Mouse (Mus musculus): Measurements from ENCODE around the gene Rnf150. TPM values are rescaled to one million over a fixed set of nuclear protein-coding genes. Genes with fewer than 3 reads are reported as not detected.
A peak's percentile ranks its signal among the peaks of the same experiment; 100 is the strongest.

Gene Rnf150
- total RNA-seq, 2 experiments from 2014 or later: 8.8 TPM

GRCm38 (mm10) chr8:82943223-82944006 lies 80.3 kb downstream of the Rnf150 start:
- peak; percentile 12 for DNase-seq

DNA sequence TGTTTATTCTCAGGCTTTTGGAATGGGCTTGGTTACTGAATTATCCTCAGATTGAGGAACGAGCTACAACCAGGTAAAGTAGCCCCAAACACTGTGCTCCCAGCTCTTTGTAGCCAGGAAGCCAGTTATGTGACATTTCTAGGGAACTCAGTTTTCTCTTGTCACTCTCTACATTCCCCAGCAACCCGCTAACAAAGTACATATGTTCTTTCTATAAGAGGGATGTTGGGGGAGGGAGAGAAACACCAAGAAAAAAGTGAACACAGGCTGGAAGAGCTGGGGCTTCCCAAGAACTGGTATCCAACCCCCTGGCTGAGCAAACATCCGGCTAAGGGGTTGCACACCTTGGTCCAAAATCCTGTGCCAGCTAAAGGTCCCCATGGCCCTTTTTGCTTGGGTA lies 82.7 kb downstream of the Rnf150 start:
- no peak for DNase-seq

- DNase-seq: no peak
Observed at GRCm38 (mm10) chr8:82946658-82947057, 83.5 kb downstream of the Rnf150 start.

GRCm38 (mm10) chr8:82955162-82955754 lies 92.1 kb downstream of the Rnf150 start:
- DNase-seq: no peak

GRCm38 (mm10) chr8:82959491-82959890 lies 96.3 kb downstream of the Rnf150 start:
- no peak for DNase-seq

GRCm38 (mm10) chr8:82959980-82960610 lies 96.9 kb downstream of the Rnf150 start:
- no peak for DNase-seq

DNA sequence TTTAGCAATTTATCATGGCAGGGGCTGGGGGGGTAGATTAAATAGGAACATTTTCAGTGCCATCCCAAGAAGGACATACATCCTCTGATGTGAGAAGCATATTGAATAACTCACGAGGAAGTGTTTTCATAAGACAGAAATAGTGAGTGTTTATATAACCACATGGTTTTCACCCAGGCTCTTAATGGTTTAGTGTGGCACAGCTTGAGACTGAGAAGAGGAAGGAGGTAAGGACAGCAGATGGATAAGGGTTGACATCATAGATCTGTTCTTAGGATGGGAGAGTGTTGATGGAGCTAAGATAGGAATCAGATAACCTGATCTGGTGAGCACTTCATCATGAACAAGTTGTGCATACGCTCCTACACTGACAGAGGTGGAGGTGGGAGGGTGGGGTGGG lies 101.4 kb downstream of the Rnf150 start:
- no peak for DNase-seq

DNA sequence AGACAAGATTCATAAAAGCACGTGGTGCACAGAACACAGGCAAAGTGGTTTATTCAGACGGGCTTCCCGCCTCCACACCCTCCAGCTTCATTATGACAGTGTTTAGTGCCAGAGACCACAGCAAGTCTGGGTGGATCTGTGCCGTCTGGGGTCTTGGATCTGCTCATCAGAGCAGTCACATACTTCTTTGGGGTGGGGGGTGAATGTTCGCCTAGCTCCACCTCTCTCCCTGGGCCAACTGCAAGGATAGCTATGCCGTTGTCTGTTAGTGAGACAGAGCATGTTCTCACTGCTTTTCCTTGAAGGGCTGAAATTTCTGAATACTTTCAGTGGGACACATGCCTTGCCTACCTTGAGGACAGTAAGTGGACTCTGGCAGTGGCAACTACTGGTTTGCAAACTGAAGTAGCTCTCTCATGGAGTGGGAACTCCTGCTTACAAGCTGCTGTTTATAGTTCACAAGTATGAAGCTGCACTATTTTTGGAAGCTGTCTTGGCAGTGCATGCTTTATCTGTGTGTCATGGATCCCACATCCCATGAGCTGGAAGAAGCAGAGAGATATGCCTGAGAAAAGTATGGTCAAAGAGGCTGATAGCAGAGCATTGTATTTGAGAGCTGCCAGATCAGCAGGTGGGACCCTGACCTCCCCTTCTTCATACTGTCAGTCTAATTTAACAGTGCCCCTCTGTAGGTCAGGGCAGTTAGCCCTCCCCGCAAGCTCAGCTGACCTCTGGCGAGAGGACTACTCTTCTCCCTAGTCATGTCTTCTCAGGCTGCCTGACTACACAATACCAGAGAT lies 104.9 kb downstream of the Rnf150 start:
- DNase-seq: peak; percentile 37

- DNase-seq: no peak
Observed at GRCm38 (mm10) chr8:82969967-82970366, 106.8 kb downstream of the Rnf150 start.

DNA sequence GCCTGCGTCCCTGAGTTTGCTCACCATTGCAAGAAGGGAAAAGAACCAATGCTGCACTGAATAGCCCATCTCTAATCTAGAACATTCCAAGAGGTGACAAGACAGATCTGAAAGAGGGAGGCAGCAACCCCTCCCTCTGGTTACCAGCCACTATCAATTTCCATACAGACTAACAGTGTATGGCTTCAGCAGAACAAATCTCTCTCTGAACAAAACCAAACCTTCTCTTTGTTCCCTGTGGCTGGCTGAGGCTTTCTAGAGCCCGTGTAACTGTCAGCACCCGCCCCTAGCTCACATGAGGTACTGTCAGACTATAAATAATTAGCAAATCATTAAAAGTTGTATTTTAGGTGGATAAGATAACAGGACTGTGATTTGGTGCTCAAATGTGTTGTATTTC lies 109.7 kb downstream of the Rnf150 start:
- no peak for DNase-seq

DNA sequence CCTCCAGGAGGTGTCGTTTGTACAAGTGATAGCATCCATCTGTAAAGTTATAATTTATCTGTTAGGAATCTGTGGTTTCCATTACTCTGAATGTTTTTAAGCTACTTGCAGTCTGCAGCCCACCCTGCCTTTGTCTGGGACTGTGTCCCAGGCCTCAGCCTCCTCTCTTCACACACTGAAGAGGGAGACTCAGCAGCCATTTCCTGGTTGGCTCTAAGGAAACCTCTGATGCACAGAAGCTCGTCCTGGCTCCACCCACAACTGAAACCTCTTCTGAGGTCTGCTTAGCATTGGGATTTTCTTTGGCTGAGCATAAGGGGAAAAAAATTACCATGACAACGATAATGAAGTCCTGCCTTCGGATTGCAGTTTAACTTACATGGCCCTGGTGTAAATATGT lies 110.2 kb downstream of the Rnf150 start:
- no peak for DNase-seq

GRCm38 (mm10) chr8:82981244-82981855 lies 118.2 kb downstream of the Rnf150 start:
- DNase-seq: no peak

DNA sequence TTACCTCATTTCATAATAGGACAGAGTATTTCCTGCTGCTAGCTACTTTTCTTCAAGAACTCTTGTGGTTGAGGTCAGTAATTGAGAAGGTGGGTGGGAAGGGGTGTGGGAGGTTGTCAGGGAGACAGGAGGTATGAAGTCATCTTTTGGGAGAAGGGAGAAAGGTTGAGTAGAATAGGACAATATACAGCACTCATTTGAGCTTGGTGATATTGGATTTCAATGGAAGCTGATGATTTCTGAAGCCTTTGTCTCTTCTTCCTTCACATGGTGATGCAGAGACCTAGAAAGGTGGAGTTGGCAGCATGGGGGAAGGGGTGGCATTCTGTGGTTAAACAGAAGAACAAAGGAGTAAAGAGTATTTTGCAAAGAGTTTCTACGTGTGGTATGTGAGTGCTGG lies 119.7 kb downstream of the Rnf150 start:
- no peak for DNase-seq

GRCm38 (mm10) chr8:82983301-82983700 lies 120.1 kb downstream of the Rnf150 start:
- DNase-seq: no peak

GRCm38 (mm10) chr8:82992093-82992492 lies 128.9 kb downstream of the Rnf150 start:
- no peak for DNase-seq

- DNase-seq: no peak
Observed at GRCm38 (mm10) chr8:82995727-82996438, 132.7 kb downstream of the Rnf150 start.

- no peak for DNase-seq
Observed at GRCm38 (mm10) chr8:82996843-82997242, 133.7 kb downstream of the Rnf150 start.

DNA sequence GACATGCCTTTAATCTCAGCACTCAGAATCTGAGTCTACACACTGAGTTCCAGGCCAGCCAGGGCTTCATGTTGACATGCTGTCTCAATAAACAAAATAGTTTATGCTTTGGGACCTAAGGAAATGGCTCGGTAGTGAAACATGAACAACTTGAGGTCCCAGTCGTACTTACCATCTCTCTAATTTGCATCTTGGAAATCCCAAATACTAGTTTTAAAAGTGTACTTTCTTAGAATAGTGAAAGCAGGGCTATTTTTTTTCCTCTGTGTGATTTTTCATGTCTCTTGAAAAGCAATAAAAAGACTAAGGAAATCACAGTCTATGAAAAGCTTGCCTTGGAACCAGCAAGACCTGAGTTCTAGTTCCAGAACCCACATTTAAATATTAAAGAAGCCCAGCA lies 135.6 kb downstream of the Rnf150 start:
- DNase-seq: no peak

GRCm38 (mm10) chr8:83003187-83003586 lies 140.0 kb downstream of the Rnf150 start:
- DNase-seq: no peak

DNA sequence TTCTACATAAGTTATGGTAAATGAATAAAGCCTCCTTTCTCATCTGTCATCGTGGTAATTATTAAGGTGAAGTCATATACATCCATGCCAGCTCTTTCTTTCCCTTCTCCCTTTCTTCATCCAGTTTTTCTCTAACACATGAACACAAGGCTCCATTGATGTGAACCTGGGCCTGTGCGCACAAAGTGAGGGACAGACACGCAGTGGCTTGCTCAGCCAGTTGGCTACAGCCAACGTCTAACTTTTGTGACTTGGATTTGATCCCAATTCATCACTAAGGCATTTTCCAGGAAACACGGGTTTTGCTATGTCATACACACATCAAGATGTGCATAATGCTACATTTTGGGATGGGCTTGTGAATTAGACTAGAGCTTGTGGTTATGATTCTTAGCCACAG lies 146.3 kb downstream of the Rnf150 start:
- no peak for DNase-seq

- DNase-seq: no peak
Observed at GRCm38 (mm10) chr8:83011286-83011685, 148.1 kb downstream of the Rnf150 start.

DNA sequence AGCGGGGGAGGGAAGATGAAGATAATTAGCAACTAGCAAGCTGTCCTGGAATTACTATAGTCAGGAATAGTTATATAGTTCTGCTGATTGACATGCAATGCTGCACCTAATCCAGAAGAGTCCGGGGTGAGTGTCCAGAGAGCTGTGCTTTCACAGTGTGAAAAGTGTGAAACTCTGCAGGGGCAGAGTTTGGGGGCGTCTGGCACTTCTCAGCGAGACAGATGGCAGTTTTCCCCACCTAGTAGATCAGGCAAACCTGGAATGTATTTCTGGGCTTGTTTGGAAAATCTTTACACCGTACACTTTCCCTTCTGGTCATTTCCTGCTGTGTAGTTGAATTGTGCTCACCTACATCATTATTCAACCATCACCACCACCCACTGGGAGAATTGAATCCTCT lies 148.6 kb downstream of the Rnf150 start:
- no peak for DNase-seq
